Mouse (Mus musculus): ENCODE measurements around the gene Cdc42se2. TPM values are rescaled to one million over a fixed set of nuclear protein-coding genes. Genes with fewer than 3 reads are reported as not detected.

Gene Cdc42se2
- polyA plus RNA-seq, 1 experiment, result 69.7 TPM

GRCm38 (mm10) chr11:54730931-54731330 is 56.5 kb downstream of the Cdc42se2 start:
- TF ChIP-seq EP300 (IDR thresholded peaks at IDR 0.05; ENCODE audit: insufficient read depth, low read depth, low read length) (no peak), CTCF (IDR thresholded peaks at IDR 0.05; ENCODE audit: low read depth, low read length) (no peak), POLR2A (IDR thresholded peaks at IDR 0.05; ENCODE audit: insufficient read depth, low read length) (no peak)
- H3K36me3 ChIP-seq (ENCODE audit: control insufficient read depth, insufficient read depth, low read length, poor library complexity, severe bottlenecking), result peaks cover 9% of the 10 kb centered on the region
- H3K9ac ChIP-seq (ENCODE audit: low read depth, poor library complexity, severe bottlenecking), result no peak overlapping the region
- no peaks in the 10 kb centered on the region for H3K9me3 ChIP-seq (replicated peaks; ENCODE audit: control insufficient read depth, insufficient read depth, low read length, poor library complexity, severe bottlenecking)
- no peak overlapping the region for H3K27ac ChIP-seq (ENCODE audit: insufficient read depth, low read length)
- H3K4me3 ChIP-seq (ENCODE audit: low read depth, low read length), result no peak overlapping the region
- H3K27me3 ChIP-seq (ENCODE audit: control insufficient read depth, insufficient read depth, low read length, poor library complexity, severe bottlenecking), result no peaks in the 10 kb centered on the region
- H3K4me1 ChIP-seq (ENCODE audit: control insufficient read depth, insufficient read depth, low read length), result no peaks in the 10 kb centered on the region

- no peak for TF ChIP-seq CTCF (IDR thresholded peaks at IDR 0.05; ENCODE audit: low read depth, low read length)
- TF ChIP-seq EP300 (IDR thresholded peaks at IDR 0.05; ENCODE audit: insufficient read depth, low read depth, low read length), result no peak
- no peak for TF ChIP-seq POLR2A (IDR thresholded peaks at IDR 0.05; ENCODE audit: insufficient read depth, low read length)
- Histone ChIP-seq H3K4me3 (ENCODE audit: low read depth, low read length) (no peak overlapping the region), H3K9me3 (replicated peaks; ENCODE audit: control insufficient read depth, insufficient read depth, low read length, poor library complexity, severe bottlenecking) (no peaks in the 10 kb centered on the region), H3K27ac (ENCODE audit: insufficient read depth, low read length) (no peak overlapping the region), H3K36me3 (ENCODE audit: control insufficient read depth, insufficient read depth, low read length, poor library complexity, severe bottlenecking) (peaks cover 4% of the 10 kb centered on the region), H3K4me1 (ENCODE audit: control insufficient read depth, insufficient read depth, low read length) (no peaks in the 10 kb centered on the region), H3K27me3 (ENCODE audit: control insufficient read depth, insufficient read depth, low read length, poor library complexity, severe bottlenecking) (no peaks in the 10 kb centered on the region), H3K9ac (ENCODE audit: low read depth, poor library complexity, severe bottlenecking) (no peak overlapping the region)
Observed at GRCm38 (mm10) chr11:54729311-54729710, 58.2 kb downstream of the Cdc42se2 start.

- H3K27ac ChIP-seq (ENCODE audit: insufficient read depth, low read length), result no peak overlapping the region
- TF ChIP-seq CTCF (IDR thresholded peaks at IDR 0.05; ENCODE audit: low read depth, low read length) (no peak), POLR2A (IDR thresholded peaks at IDR 0.05; ENCODE audit: insufficient read depth, low read length) (no peak), EP300 (IDR thresholded peaks at IDR 0.05; ENCODE audit: insufficient read depth, low read depth, low read length) (no peak)
- no peak overlapping the region for H3K9ac ChIP-seq (ENCODE audit: low read depth, poor library complexity, severe bottlenecking)
- H3K9me3 ChIP-seq (replicated peaks; ENCODE audit: control insufficient read depth, insufficient read depth, low read length, poor library complexity, severe bottlenecking), result no peaks in the 10 kb centered on the region
- H3K4me1 ChIP-seq (ENCODE audit: control insufficient read depth, insufficient read depth, low read length), result no peaks in the 10 kb centered on the region
- H3K36me3 ChIP-seq (ENCODE audit: control insufficient read depth, insufficient read depth, low read length, poor library complexity, severe bottlenecking), result peaks cover 9% of the 10 kb centered on the region
- no peaks in the 10 kb centered on the region for H3K27me3 ChIP-seq (ENCODE audit: control insufficient read depth, insufficient read depth, low read length, poor library complexity, severe bottlenecking)
- H3K4me3 ChIP-seq (ENCODE audit: low read depth, low read length), result no peak overlapping the region
Observed at GRCm38 (mm10) chr11:54728371-54728770, 59.1 kb downstream of the Cdc42se2 start.

GRCm38 (mm10) chr11:54727327-54727901 is 60.1 kb downstream of the Cdc42se2 start:
- H3K27me3 ChIP-seq (ENCODE audit: control insufficient read depth, insufficient read depth, low read length, poor library complexity, severe bottlenecking), result no peaks in the 10 kb centered on the region
- no peaks in the 10 kb centered on the region for H3K4me1 ChIP-seq (ENCODE audit: control insufficient read depth, insufficient read depth, low read length)
- no peak overlapping the region for H3K9ac ChIP-seq (ENCODE audit: low read depth, poor library complexity, severe bottlenecking)
- no peak overlapping the region for H3K4me3 ChIP-seq (ENCODE audit: low read depth, low read length)
- H3K27ac ChIP-seq (ENCODE audit: insufficient read depth, low read length), result no peak overlapping the region
- TF ChIP-seq POLR2A (IDR thresholded peaks at IDR 0.05; ENCODE audit: insufficient read depth, low read length) (no peak), EP300 (IDR thresholded peaks at IDR 0.05; ENCODE audit: insufficient read depth, low read depth, low read length) (no peak), CTCF (IDR thresholded peaks at IDR 0.05; ENCODE audit: low read depth, low read length) (no peak)
- H3K36me3 ChIP-seq (ENCODE audit: control insufficient read depth, insufficient read depth, low read length, poor library complexity, severe bottlenecking), result peaks cover 17% of the 10 kb centered on the region
- H3K9me3 ChIP-seq (replicated peaks; ENCODE audit: control insufficient read depth, insufficient read depth, low read length, poor library complexity, severe bottlenecking), result no peaks in the 10 kb centered on the region

GRCm38 (mm10) chr11:54726571-54727062 is 60.9 kb downstream of the Cdc42se2 start:
- Histone ChIP-seq H3K27ac (ENCODE audit: insufficient read depth, low read length) (no peak overlapping the region), H3K9ac (ENCODE audit: low read depth, poor library complexity, severe bottlenecking) (no peak overlapping the region), H3K4me1 (ENCODE audit: control insufficient read depth, insufficient read depth, low read length) (no peaks in the 10 kb centered on the region), H3K9me3 (replicated peaks; ENCODE audit: control insufficient read depth, insufficient read depth, low read length, poor library complexity, severe bottlenecking) (no peaks in the 10 kb centered on the region), H3K4me3 (ENCODE audit: low read depth, low read length) (no peak overlapping the region), H3K36me3 (ENCODE audit: control insufficient read depth, insufficient read depth, low read length, poor library complexity, severe bottlenecking) (peaks cover 24% of the 10 kb centered on the region), H3K27me3 (ENCODE audit: control insufficient read depth, insufficient read depth, low read length, poor library complexity, severe bottlenecking) (no peaks in the 10 kb centered on the region)
- TF ChIP-seq CTCF (IDR thresholded peaks at IDR 0.05; ENCODE audit: low read depth, low read length) (no peak), POLR2A (IDR thresholded peaks at IDR 0.05; ENCODE audit: insufficient read depth, low read length) (no peak), EP300 (IDR thresholded peaks at IDR 0.05; ENCODE audit: insufficient read depth, low read depth, low read length) (no peak)

- Histone ChIP-seq H3K4me3 (ENCODE audit: low read depth, low read length) (no peak overlapping the region), H3K27ac (ENCODE audit: insufficient read depth, low read length) (no peak overlapping the region), H3K27me3 (ENCODE audit: control insufficient read depth, insufficient read depth, low read length, poor library complexity, severe bottlenecking) (no peaks in the 10 kb centered on the region), H3K36me3 (ENCODE audit: control insufficient read depth, insufficient read depth, low read length, poor library complexity, severe bottlenecking) (peaks cover 27% of the 10 kb centered on the region), H3K9me3 (replicated peaks; ENCODE audit: control insufficient read depth, insufficient read depth, low read length, poor library complexity, severe bottlenecking) (no peaks in the 10 kb centered on the region), H3K9ac (ENCODE audit: low read depth, poor library complexity, severe bottlenecking) (no peak overlapping the region), H3K4me1 (ENCODE audit: control insufficient read depth, insufficient read depth, low read length) (no peaks in the 10 kb centered on the region)
- no peak for TF ChIP-seq POLR2A (IDR thresholded peaks at IDR 0.05; ENCODE audit: insufficient read depth, low read length)
Observed at GRCm38 (mm10) chr11:54724353-54725034, 63.0 kb downstream of the Cdc42se2 start.
